Mouse (Mus musculus): ENCODE results near the gene Hmgn2. TPM values are rescaled to one million over a fixed set of nuclear protein-coding genes. Genes with fewer than 3 reads are reported as not detected.
A peak's percentile ranks its signal among the peaks of the same experiment; 100 is the strongest.
"Not testable (repeated sequence)": the region's sequence is repeated elsewhere in the genome, so short reads cannot be mapped to it uniquely, and the experiment has no call there.

Hmgn2 gene
- total RNA-seq, 2 experiments from 2014 or later: 118 to 146 TPM

DNA sequence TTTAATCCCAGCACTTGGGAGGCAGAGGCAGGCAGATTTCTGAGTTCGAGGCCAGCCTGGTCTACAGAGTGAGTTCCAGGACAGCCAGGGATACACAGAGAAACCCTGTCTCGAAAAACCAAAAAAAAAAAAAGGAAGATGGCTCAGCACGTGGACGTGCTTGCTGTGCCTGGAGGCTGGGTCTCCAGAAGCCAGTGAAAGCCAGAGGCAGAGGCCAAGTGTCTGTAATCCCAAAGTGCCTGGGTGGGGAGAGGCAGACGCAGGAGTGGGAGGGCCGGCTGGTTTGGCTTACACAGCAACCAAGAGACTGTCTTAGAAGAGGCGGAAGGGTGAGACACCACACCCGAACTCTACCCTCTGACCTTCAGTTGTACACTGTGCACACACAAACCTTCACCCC, 19.8 kb upstream of the Hmgn2 start:
- DNase-seq (ENCODE audit: low spot score in 2 of 2); intact Hi-C loops (cut with DNase I): not testable (repeated sequence)

DNA sequence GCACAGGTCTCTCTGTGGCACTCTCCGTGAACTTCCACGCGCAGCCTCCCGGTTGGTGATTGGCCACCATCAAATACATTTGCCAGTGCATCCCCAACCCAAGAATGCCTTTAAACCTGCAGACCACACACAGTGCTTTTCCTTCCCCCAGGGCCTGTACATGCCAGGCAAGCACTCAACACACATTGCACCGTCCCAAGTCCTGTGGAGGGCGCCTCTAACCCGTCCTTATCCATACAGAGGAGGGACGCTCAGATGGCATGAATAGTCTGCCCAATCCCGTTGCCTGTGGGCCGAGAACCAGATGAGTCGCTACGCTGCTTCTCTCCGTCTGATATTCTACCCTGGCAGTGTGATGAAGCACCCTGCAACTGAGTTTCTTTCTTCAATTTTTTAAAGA, 14.5 kb upstream of the Hmgn2 start:
- no peak for DNase-seq (ENCODE audit: low spot score in 2 of 2)
- intact Hi-C loops (cut with DNase I): no loop called here

DNA sequence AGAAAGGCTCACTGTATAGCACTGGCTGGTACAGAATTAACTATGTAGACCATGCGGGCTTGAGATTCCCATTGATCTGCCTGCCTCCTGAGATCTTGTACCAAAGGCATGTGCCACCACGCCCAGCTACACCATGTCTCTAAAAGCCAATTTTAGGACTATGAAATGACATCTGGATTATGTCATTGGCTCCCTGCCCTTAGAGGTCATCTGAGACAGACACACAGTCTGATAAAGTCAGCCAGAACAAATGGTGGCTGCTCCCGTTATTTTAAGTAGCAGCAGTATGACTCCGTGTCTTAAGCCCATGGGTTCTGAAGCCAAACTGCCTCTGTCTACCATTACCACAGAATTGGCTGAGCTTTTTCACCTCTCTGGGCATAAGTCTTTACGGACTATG, 12.0 kb upstream of the Hmgn2 start:
- DNase-seq (ENCODE audit: low spot score in 2 of 2): no peak
- intact Hi-C loops (cut with DNase I): no loop called here

DNA sequence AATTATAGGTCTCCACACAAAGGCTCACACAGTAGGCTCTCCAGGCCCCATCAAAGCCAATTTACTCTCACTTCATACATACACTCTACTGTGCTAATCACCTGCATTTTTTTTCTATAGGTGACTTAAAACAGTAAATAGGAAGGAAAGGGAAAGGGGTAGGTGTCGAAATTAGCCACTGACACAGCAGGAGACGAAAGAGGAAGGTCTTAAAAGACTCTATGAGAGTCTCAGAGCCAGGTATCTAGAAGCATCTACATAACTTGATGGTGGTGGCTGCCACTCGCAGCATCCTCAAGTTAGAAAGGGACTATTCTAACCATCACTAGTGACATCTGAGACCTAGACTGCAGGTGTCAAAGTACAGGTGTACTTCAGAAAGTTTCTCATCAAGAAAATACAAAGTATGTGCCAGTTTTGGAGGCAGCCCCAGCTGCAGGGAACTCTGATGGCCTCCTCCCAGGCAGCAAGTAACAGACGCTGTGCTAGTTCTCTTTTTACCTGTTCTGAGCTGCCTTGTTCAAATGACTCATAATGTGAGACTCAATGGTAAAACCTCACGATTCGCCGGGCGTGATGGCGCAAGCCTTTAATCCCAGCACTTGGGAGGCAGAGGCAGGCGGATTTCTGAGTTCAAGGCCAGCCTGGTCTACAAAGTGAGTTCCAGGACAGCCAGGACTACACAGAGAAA, 9.7 kb upstream of the Hmgn2 start:
- no peak for DNase-seq (ENCODE audit: low spot score in 2 of 2)
- intact Hi-C loops (cut with DNase I): no loop called here

DNA sequence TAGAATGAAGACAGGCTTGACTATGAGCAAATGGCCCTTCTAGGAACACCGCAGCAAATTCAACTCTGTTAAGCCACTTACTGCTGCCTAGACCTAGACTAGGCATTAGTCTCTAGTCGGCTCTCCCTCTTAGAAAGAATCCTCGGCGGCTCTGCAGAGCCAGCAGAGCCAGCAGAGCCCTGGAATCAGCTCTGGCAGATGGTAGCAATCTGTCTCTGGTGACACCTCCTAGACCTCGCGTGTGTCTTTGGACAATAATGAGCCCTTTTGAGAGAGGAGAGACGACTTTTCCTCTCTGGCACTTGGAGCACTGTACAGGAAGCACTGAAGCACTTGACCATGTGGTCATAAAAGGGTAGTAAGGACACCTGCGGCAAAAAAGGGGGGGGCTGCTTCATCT, 3.3 kb upstream of the Hmgn2 start:
- DNase-seq (ENCODE audit: low spot score in 2 of 2): no peak
- intact Hi-C loops (cut with DNase I): no loop called here

DNA sequence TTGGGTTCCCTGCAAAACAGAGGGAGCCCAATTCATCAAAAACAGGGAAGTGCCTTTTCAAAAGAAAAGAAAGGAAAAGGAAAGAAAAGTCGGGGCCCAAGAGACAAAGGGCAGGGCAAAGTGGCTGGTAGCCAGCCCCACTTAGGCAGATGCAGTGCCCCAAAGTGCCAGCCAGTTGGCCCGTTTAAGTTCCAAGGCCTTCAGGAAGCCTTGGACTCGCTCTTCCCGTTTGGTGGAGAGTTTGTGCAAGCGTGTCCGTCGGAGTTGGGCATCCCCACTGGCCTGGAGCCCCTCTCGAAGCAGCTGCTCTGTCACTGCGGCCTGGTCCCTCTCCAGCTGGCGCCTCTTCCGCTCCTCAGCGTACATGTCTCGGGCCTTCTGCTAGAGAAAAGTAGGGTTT, 2.4 kb upstream of the Hmgn2 start:
- DNase-seq (ENCODE audit: low spot score in 2 of 2): no peak

DNA sequence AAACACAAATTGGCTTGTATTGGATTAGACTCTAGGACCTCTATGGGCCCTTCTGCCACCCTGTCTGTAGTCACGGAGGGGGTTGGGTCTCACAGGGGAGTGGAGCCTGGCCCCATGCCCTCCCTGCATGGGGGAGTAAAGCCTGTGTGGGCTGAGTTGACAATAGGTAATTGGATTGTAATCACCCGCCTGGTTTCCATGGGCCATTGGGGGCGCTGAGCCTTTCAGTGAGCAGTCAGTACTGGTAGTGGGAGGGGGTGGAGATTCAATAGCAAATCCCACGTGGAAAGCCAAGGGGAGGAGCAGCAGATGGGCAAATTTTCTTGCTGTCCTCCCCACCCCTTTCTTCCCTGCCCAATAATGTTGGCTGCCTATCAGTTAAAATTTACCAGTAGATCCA, 1.7 kb upstream of the Hmgn2 start:
- intact Hi-C loops (cut with DNase I): no loop called here
- DNase-seq (ENCODE audit: low spot score in 2 of 2): peak; percentile 15 to 23

More for the DNA sequence above, 2.4 kb upstream of the Hmgn2 start:
- intact Hi-C loops (cut with DNase I): no loop called here

DNA sequence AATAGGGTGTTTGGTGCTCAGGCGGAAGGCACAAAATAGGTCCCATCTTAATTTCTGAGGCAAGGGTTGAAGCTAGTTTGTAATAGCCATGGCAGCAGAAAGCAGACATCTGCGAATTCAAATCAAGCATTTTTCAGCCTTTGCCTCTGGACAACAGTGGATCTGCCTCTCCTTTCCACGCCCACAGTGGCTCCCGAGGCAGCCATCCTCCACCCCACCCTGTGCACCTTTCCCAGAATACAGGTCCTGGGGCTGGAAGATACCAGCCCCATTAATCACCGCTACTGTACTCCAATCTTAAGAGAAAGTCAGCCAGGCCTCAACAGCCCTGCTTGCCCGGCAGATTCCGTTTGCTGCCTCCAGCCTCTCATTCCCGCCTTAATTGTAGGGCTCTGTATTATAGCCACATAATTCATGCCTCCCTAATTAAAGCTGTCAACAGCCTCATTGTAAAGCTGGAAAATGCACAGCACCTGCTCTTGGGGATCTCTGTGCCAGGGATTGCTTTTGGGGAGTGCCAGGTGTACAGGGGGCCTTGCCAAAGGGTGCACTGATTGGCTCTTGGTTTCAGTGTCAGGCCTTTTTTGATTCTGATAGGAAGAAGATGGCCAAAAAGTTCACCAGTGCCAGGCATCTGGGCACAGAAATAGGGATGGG, 792 bp upstream of the Hmgn2 start:
- intact Hi-C loops (cut with DNase I): loop anchor here (5.0 kb wide), 1 partner anchor 57 kb away; no protein-coding TSS in a partner anchor
- peak in 1 of 2 experiments; percentile 11 for DNase-seq (ENCODE audit: low spot score in 2 of 2)

DNA sequence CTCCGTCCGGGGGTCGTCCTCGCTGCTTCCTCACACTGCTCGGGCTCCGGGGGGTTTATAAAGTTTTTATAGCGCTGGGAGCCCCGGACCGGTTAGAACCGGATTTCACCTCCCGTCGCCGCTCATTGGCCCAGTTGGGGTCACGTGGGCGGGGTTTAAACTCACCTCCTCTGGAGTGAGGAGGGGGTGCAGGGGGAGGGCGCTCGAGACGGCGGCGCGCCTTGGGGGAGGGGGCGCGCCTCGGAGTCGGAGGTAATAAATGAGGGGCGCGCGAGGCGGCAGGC, 642 bp downstream of the Hmgn2 start:
- peak; percentile 95 to 98 for DNase-seq (ENCODE audit: low spot score in 2 of 2)
- intact Hi-C loops (cut with DNase I): loop anchor here (5.0 kb wide), 1 partner anchor 56 kb away; no protein-coding TSS in a partner anchor

DNA sequence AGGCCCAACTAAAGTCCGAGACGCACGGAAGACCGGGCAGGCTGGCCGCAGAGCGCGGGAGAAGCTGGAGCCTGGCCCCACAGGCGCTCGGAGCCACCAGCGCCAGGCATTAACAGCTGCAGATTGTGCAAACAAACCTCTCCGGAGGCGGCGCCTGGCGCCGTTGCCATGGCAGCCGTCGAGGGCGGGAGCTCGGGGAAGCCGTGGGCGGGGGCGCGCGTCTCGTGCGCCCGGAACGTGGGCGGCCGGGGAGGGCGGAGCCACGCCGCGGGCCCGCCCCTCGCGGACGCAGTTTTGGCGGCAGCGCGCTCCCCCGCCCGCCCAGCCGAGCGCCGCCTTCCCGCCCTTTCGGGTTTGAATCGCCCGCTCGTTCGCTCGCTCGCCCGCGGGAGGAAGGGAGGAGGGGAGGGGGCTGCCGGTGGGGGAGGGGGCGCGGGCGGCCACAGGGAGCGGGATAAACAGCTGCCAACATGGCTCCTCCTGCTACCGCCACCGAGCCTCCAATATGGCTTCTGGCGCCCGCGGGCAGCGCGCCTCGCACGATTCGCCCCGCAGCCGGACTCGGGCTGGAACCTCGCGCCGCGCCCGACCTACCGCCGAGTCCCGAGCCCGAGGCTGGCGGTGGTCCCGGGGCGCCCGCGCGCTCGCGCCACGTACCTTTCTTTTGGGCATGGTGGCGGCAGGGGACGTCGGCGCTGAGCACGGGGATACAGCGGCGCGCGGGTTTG, 1.1 kb downstream of the Hmgn2 start:
- intact Hi-C loops (cut with DNase I): loop anchor here (5.0 kb wide), 1 partner anchor 55 kb away; no protein-coding TSS in a partner anchor
- peak; percentile 97 to 98 for DNase-seq (ENCODE audit: low spot score in 2 of 2)

DNA sequence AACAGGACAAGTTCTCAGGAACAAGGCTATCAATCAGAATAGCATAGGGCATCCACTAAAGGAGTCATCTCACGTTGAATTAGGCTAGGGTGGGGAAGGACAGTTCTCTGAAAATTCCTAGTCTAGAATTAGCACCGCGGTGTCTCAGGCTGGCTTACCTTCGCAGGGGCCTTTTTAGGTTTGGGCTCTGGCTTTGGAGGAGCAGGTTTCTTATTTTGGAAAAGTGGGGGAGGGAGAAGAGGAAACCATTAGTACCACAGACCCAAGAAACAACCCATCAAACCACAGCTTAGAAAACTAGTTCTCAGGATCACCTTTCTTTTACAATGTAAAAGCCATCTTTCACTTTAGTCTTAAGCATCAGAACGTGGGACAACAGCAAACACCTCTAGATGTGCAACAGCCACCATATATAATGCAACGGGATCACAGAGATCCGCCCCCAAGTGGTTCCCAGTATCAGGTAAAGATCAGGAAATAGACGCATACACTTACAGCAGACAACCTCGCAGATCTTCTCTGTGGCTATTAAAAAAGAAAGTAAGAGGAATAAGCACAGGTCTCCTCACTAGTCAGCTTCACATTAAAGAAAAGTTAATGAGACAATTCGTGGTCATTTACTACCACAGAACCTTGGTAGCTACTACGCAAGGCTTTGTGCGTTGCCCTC, 2.0 kb downstream of the Hmgn2 start:
- intact Hi-C loops (cut with DNase I): loop anchor here (5.0 kb wide), 1 partner anchor 54 kb away; no protein-coding TSS in a partner anchor
- DNase-seq (ENCODE audit: low spot score in 2 of 2): no peak

DNA sequence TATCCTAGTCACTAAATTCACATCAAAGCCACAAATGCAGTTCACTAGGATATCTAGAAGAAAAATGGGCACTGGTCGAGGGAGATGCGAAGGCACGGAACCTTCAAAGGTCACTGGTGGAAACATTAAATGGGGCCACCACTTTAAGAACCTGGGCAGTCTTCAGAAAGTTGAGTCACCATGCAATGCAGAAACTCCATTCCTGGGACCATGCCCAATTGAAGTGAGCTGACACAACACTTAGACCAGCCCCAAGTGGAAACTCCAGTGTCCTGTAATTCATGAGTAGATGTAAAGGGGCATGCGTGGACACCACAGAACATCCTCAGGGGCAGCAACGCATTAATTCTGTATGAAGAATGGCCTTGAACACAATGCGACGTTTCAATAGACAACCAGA, 5.9 kb downstream of the Hmgn2 start:
- intact Hi-C loops (cut with DNase I): no loop called here

DNA sequence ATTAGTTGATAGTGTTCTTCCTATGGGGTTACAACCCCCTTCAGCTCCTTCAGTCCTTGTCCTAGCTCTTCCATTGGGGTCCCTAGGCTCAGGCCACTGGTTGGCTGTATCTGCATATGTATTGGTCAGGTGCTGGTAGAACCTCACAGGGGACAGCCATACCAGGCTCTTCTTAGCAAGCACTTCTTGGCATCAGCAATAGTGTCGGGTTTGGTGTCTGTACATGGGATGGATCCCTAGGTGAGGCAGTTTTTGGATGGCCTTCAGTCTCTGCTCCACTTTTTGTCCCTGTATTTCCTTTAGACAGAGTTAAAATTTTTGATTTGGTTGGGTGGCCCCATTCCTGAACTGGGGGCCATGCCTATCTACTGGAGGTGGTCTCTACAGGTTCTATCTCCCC, 9.6 kb downstream of the Hmgn2 start:
- no peak for DNase-seq (ENCODE audit: low spot score in 2 of 2)
- intact Hi-C loops (cut with DNase I): no loop called here

More for the DNA sequence above, 5.9 kb downstream of the Hmgn2 start:
- DNase-seq (ENCODE audit: low spot score in 2 of 2): no peak

DNA sequence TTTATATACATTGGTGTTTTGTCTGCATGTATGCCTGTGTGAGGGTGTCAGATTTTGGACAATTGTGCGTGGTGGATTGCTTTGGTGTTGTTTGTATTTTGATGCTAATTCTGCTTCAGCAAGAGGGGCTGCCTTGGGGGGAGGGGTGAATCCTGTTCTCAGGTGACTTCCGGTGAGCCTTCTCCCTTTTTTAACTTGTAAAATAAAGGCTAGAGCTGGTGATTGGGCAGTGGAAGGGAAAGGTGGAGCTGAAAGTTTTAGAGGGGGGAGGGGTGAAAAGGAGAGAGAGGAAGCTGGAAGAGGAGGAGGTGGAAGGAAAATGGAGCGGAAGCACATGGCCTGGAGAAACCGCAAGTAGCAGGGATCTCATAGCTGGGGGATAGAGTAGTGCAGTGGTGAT, 12.1 kb downstream of the Hmgn2 start:
- DNase-seq (ENCODE audit: low spot score in 2 of 2): no peak
- intact Hi-C loops (cut with DNase I): no loop called here

DNA sequence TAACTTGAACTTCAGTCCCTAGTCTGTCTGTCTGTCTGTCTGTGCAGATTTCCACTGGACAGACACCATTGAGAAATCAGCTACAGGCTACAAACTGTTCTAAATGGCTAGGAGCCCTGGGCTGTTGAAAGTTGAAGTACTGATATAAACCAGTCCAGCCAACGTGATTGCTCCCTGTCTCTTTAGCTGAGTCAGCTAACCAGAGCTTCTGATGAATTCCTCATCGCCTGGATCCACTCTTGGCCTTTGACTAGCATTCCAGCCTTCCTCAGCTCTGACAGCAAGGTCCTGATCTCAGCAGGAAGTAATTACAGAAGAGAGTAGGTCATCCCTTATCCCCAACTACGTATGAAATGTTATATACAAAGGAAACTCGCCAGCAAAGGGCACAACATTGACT, 21.7 kb downstream of the Hmgn2 start:
- DNase-seq (ENCODE audit: low spot score in 2 of 2): no peak

DNA sequence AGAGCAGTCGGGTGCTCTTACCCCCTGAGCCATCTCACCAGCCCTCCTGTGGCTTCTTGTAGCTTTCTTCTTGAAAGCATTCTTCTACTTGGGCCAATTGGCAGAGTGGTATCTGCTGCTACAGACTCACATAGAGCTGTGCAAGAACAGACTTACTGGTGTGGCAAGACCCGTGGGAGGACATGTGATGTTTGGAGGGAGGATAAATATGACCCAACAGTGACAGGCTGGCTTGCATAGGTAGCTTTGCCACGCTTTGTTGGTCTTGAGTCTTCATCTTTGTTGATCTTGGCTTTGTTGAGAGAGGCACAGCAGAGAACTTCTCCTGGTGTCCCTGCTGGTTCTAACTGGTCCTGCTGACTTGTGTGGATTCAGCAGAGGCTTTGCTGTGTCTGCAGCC, 24.7 kb downstream of the Hmgn2 start:
- intact Hi-C loops (cut with DNase I): no loop called here

More for the DNA sequence above, 21.7 kb downstream of the Hmgn2 start:
- intact Hi-C loops (cut with DNase I): no loop called here

DNA sequence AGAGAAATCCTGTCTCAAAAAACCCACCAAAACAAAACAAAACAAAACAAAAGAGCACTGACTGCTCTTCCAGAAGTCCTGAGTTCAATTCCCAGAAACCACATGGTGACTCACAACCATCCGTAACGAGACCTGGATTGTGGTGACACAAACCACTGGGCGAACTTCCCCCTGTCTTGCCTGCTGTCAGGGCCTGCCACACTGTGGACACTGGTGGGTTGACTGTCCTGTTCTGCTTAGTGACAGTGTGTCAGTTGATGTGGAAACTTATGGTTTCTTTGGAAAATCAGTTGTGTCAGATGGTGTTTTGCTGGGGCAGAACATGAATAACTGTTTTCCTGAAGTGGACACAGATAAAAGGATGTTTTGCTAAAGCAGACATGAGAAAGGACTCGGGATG, 25.8 kb downstream of the Hmgn2 start:
- no peak for DNase-seq (ENCODE audit: low spot score in 2 of 2)
- intact Hi-C loops (cut with DNase I): no loop called here

More for the DNA sequence above, 24.7 kb downstream of the Hmgn2 start:
- no peak for DNase-seq (ENCODE audit: low spot score in 2 of 2)

DNA sequence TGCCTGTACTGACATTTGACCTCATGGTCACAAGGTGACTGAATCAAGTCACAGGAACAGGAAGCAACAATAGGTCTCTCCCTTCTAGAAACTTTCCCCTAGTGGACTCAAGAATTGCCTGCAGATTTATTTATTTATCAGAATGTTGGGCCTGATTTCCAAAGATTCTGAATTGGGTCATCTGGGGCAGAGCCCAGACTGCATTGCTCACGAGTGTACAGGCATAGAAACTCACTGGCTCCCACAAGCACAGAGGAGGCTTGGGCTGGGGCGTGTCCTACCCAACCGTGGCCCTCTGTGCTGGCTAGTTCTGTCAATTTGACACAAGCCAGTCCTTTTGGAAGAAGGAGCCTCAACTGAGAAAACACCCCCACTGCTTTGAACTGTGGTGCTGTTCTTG, 26.9 kb downstream of the Hmgn2 start:
- no peak for DNase-seq (ENCODE audit: low spot score in 2 of 2)
- intact Hi-C loops (cut with DNase I): no loop called here

DNA sequence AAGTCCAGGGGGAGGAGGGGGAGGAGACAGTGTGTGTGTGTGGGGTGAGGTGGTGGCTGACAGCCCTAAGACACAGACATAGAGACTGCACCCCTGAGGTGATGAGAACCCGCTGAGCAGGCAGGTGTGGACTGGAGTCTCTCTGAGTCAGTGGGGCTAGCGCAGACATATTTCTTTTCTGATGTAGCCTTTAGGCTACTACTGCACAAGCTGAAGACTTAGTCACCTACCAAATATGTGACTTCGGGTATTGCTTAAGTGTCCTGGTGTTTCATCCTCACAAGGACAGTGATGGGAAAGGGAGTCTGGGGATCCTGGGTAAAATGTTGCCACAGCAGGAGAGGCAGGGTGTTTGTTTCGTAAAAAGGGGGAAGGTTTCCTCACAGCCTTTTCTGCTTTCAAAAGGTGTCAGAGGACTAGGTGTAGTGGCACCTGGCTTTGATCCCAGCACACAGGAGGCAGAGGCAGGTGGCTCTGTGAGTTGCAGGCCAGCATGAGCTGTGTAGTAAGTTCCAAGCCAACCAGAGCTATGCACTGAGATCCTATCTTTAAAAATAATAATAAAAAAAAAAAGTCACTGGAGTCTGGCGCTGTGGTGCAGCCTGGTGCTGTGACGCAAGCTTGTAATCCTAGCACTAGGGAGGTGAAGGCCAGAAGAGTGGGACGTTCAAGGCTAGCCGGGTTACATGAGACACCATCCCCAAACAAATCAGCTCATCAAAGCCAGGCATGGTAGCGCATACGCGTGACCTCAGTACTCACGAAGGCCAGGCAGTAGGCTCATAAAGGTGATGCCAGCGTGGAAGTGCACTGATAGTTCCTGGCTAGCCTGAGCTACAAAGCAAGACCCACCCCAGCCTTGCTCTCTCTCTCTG, 27.8 kb downstream of the Hmgn2 start:
- intact Hi-C loops (cut with DNase I): no loop called here

More for the DNA sequence above, 27.8 kb downstream of the Hmgn2 start:
- DNase-seq (ENCODE audit: low spot score in 2 of 2): no peak

All from left cerebral cortex, postnatal 14 days (tissue).